In genomic region chr4:100998145-100998544, GRCm38 (mm10) we compare ENCODE assay signal across 9 mouse cellular contexts. TPM values are rescaled to one million over a fixed set of nuclear protein-coding genes. Genes with fewer than 3 reads are reported as not detected.
DNase-seq lines count a peak whose midpoint lies in the region; ATAC-seq and TF ChIP-seq lines count a peak whose summit lies in the region.
"Had no signal": no experiment of that assay in that cellular context is flagged by ENCODE, and none has a peak within 500 bp of the region (broad histone marks: within the 10 kb centered on the region; RNA-seq: fewer than 3 reads in every experiment).

No protein-coding gene starts in this region.

- no peak overlapping the region for H3K27ac ChIP-seq in embryonic facial prominence, embryonic 11.5 days (replicated peaks; ENCODE audit: low read depth, low read length)
- H3K27ac ChIP-seq in hindbrain, embryonic 15.5 days (replicated peaks) = peak overlapping the region; percentile 25
- H3K27ac ChIP-seq in liver, embryonic 14.5 days = no peak overlapping the region
- H3K27ac ChIP-seq in neural tube, embryonic 15.5 days (replicated peaks) = peak overlapping the region; percentile 56

- DNase-seq in layer of hippocampus, adult 11-12 months (ENCODE audit: low spot score) = peak; percentile 50
- no peak for DNase-seq in layer of hippocampus, adult 9-11 months
- DNase-seq in embryonic facial prominence, embryonic 11.5 days (ENCODE audit: low spot score) = peak; percentile 77
- DNase-seq in liver, embryonic 14.5 days (ENCODE audit: low read depth in 3 of 3, low spot score in 3 of 3) = peak in 1 of 3 experiments; percentile 47
- no peak for DNase-seq in c-Kit-positive CD71-positive TER-119-positive erythroid progenitor cells, embryonic 14.5 days (ENCODE audit: low spot score)

- TF ChIP-seq CTCF in liver, embryonic 14.5 days (IDR thresholded peaks at IDR 0.05; ENCODE audit: low read depth) = peak; percentile 88

- no peaks in the 10 kb centered on the region for H3K9me3 ChIP-seq in embryonic facial prominence, embryonic 11.5 days (replicated peaks; ENCODE audit: control insufficient read depth, low read length)
- no peaks in the 10 kb centered on the region for H3K9me3 ChIP-seq in hindbrain, embryonic 15.5 days
- no peaks in the 10 kb centered on the region for H3K9me3 ChIP-seq in liver, embryonic 14.5 days (ENCODE audit: control insufficient read depth, low read length)
- H3K9me3 ChIP-seq in neural tube, embryonic 15.5 days (replicated peaks) = no peaks in the 10 kb centered on the region
- H3K9me3 ChIP-seq: megakaryocyte, embryonic 14.5 days had no signal

- ATAC-seq in activated CD4-positive, CD25-positive, alpha-beta regulatory T cell, adult 4 months = peak; percentile 54
- ATAC-seq in embryonic facial prominence, embryonic 11.5 days (replicated peaks; ENCODE audit: insufficient number of reproducible peaks, low FRiP score, low TSS enrichment, low read depth) = no peak
- ATAC-seq in hindbrain, embryonic 15.5 days (ENCODE audit: low FRiP score, low read depth) = peak; percentile 36; the same call in 1 of the 2 replicates
- no peak for ATAC-seq in liver, embryonic 14.5 days (ENCODE audit: insufficient read depth)
- no peak for ATAC-seq in neural tube, embryonic 15.5 days (ENCODE audit: low FRiP score)

- no peak overlapping the region for H3K9ac ChIP-seq in embryonic facial prominence, embryonic 11.5 days (replicated peaks; ENCODE audit: low read length)
- H3K9ac ChIP-seq in hindbrain, embryonic 15.5 days = no peak overlapping the region
- H3K9ac ChIP-seq in liver, embryonic 14.5 days (replicated peaks) = 0 out of 2 replicates have a peak overlapping the region, but pooled peaks have one; percentile 10
- H3K9ac ChIP-seq in neural tube, embryonic 15.5 days (replicated peaks) = no peak overlapping the region

- H3K27me3 ChIP-seq in embryonic facial prominence, embryonic 11.5 days (ENCODE audit: control insufficient read depth, insufficient read depth, low read length) = no peaks in the 10 kb centered on the region
- H3K27me3 ChIP-seq in hindbrain, embryonic 15.5 days = no peaks in the 10 kb centered on the region
- no peaks in the 10 kb centered on the region for H3K27me3 ChIP-seq in liver, embryonic 14.5 days (ENCODE audit: control insufficient read depth, insufficient read depth, low read length)
- H3K27me3 ChIP-seq in neural tube, embryonic 15.5 days (replicated peaks) = no peaks in the 10 kb centered on the region
- H3K27me3 ChIP-seq: megakaryocyte, embryonic 14.5 days had no signal

- no peaks in the 10 kb centered on the region; the same call in 1 of the 2 replicates for H3K36me3 ChIP-seq in embryonic facial prominence, embryonic 11.5 days (replicated peaks; ENCODE audit: control insufficient read depth, insufficient read depth, low read depth, low read length)
- H3K36me3 ChIP-seq in hindbrain, embryonic 15.5 days = no peaks in the 10 kb centered on the region
- peaks cover 5% of the 10 kb centered on the region; the same call in 1 of the 2 replicates for H3K36me3 ChIP-seq in liver, embryonic 14.5 days (replicated peaks; ENCODE audit: control insufficient read depth, insufficient read depth, low read depth)
- H3K36me3 ChIP-seq in neural tube, embryonic 15.5 days = peaks cover 5% of the 10 kb centered on the region

- no peaks in the 10 kb centered on the region for H3K4me1 ChIP-seq in embryonic facial prominence, embryonic 11.5 days (ENCODE audit: control insufficient read depth, insufficient read depth, low read length)
- peaks cover 13% of the 10 kb centered on the region; the same call in 1 of the 2 replicates for H3K4me1 ChIP-seq in hindbrain, embryonic 15.5 days (replicated peaks)
- H3K4me1 ChIP-seq in liver, embryonic 14.5 days (replicated peaks; ENCODE audit: control insufficient read depth in 2 of 2, insufficient read depth in 2 of 2, low read length in 1 of 2) = peaks cover 15 to 29% of the 10 kb centered on the region in 2 experiments
- peaks cover 14% of the 10 kb centered on the region; the same call in 1 of the 2 replicates for H3K4me1 ChIP-seq in neural tube, embryonic 15.5 days
- H3K4me1 ChIP-seq: megakaryocyte, embryonic 14.5 days had no signal

- WGBS in embryonic facial prominence, embryonic 11.5 days = 20% methylated on average over 2 of the region's 2 CpGs
- WGBS in hindbrain, embryonic 15.5 days = 22% methylated on average over 2 of the region's 2 CpGs
- WGBS in liver, embryonic 14.5 days (ENCODE audit: insufficient replicate concordance) = 8% methylated on average over 2 of the region's 2 CpGs
- 29% methylated on average over 2 of the region's 2 CpGs for WGBS in neural tube, embryonic 15.5 days

- H3K4me3 ChIP-seq in embryonic facial prominence, embryonic 11.5 days (ENCODE audit: low read depth, low read length) = no peak overlapping the region
- no peak overlapping the region for H3K4me3 ChIP-seq in hindbrain, embryonic 15.5 days
- no peak overlapping the region for H3K4me3 ChIP-seq in liver, embryonic 14.5 days (ENCODE audit: insufficient read depth in 1 of 2, low read depth in 2 of 2, low read length in 2 of 2)
- no peak overlapping the region for H3K4me3 ChIP-seq in neural tube, embryonic 15.5 days (replicated peaks)
- H3K4me3 ChIP-seq: megakaryocyte, embryonic 14.5 days had no signal

- no peak overlapping the region for H3K4me2 ChIP-seq in embryonic facial prominence, embryonic 11.5 days (ENCODE audit: low read depth, low read length)
- no peak overlapping the region for H3K4me2 ChIP-seq in hindbrain, embryonic 15.5 days
- H3K4me2 ChIP-seq in liver, embryonic 14.5 days (ENCODE audit: low read depth) = 0 out of 2 replicates have a peak overlapping the region, but pooled peaks have one; percentile 25
- H3K4me2 ChIP-seq in neural tube, embryonic 15.5 days = no peak overlapping the region

- no peak for TF ChIP-seq EP300 in liver, embryonic 14.5 days (IDR thresholded peaks at IDR 0.05; ENCODE audit: low read depth)

RNA-seq across cellular contexts. Expression of gene Gm10577, which starts 22.4 kb away (rescaled TPM):
- polyA plus RNA-seq in activated CD4-positive, CD25-positive, alpha-beta regulatory T cell, adult 4 months (2017; shearing (Covaris generic)) = not detected
- polyA plus RNA-seq in embryonic facial prominence, embryonic 11.5 days (2014; fragmentation: Nextera tagmentation; extraction: Ambion mirVana) = not detected in 2 replicates
- not detected in 2 replicates for polyA plus RNA-seq in hindbrain, embryonic 15.5 days (2015; fragmentation: Nextera tagmentation; extraction: Ambion mirVana)
- not detected in 2 replicates for polyA plus RNA-seq in liver, embryonic 14.5 days (2012; rRNA removed)
- polyA plus RNA-seq in liver, embryonic 14.5 days (2014; fragmentation: Nextera tagmentation; extraction: Ambion mirVana) = not detected in 2 replicates
- polyA plus RNA-seq in neural tube, embryonic 15.5 days (2015; fragmentation: Nextera tagmentation; extraction: Ambion mirVana) = not detected in 2 replicates

Comparison
In these comparisons a context has a peak if more than half of its experiments do, and no peak if none do; other contexts are left out.
1. DNase-seq: peak in layer of hippocampus, adult 11-12 months (single experiment) and embryonic facial prominence, embryonic 11.5 days (single experiment); none in layer of hippocampus, adult 9-11 months (single experiment) and c-Kit-positive CD71-positive TER-119-positive erythroid progenitor cells, embryonic 14.5 days (single experiment).
2. ATAC-seq: peak in activated CD4-positive, CD25-positive, alpha-beta regulatory T cell, adult 4 months (single experiment) and hindbrain, embryonic 15.5 days (single experiment); none in embryonic facial prominence, embryonic 11.5 days (single experiment), liver, embryonic 14.5 days (single experiment) and neural tube, embryonic 15.5 days (single experiment).
3. H3K27ac ChIP-seq: peak in hindbrain, embryonic 15.5 days (single experiment) and neural tube, embryonic 15.5 days (single experiment); none in embryonic facial prominence, embryonic 11.5 days (single experiment) and liver, embryonic 14.5 days (single experiment).